Mouse (Mus musculus) spleen, embryonic (tissue): ENCODE results near the gene Hsf2.
"Not testable (repeated sequence)": the region's sequence is repeated elsewhere in the genome, so short reads cannot be mapped to it uniquely, and the experiment has no call there.

Source experiments
- CTCF ChIA-PET: fragments of 350-600 bp; sonication (Branson Sonifier 250); formaldehyde crosslinking; loops from one replicate; lab custom pipeline; 2022; lab: Charles Lee

The Hsf2 gene

DNA sequence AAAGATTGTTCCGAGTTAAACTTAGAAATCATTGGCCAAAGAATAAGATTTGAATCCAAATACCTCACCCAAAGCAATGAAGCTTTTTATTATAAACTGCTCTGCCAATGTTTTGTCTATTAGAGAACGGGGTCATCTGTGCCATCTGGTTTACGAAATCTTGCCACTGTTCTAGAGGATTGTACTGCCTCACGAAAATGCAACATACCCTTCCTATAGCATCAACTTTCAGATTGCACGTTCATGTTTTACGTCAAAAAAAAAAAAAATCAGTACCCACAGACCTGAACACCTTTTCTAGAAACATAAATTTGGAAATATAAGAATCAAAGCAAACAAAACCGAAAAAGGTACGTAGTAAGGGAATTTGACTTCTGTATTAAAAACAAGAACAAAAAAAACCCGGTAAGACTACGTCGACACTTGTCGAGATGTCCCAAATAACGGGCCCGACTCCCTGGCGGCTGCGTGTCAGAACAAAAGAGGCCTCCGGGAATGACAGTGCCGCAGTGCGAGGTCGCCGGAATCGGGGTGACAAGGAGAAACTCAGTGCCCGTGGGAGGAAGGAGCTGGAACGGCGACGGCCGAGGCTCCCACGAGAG lies 45.5 kb downstream of the Hsf2 start:
- CTCF ChIA-PET: no interaction called here

DNA sequence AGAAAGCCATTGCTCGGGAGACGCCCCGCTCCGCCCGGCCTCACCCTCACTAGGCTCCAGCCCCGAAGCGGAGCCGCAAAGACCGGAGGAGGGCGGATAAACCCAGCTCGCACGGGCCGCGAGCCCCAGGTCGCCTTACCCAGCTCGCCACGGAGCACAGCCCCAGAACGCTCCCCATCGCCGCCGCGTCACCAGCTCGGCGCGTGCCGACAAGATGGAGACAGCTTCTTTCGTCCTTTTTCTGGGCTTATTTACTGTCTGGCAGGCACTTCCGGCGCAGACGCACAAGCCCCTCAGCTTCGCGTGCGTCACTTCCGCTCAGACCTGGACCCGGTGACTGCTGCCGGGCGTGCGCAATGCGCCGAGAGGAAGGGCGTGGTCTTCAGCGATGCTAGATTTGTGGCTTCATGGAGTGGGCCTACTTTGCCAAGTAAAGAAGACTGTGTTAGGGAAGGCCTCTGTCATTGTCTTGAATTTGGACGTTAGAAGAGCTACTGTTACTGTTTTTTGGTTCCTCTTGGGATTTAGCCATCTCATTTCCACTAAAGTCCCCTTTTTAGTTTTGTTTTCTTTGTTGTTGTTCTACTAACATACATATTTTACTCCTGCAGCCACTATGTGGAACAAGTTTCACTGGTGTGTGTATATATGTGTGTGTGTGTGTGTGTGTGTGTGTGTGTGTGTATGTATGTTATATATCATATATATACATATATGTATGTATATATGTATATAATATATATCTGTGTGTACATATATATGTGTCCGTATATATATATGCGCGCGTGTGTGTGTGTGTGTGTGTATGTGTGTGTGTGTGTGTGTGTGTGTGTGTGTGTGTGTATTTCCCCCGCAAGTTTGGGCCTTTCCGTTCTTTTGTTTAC lies 46.3 kb downstream of the Hsf2 start, which contains the start of gene Serinc1:
Serinc1 (minus strand) TSS at position 313 of the 884 bp plus-strand sequence.
- CTCF ChIA-PET: interaction anchor here (0.7 kb wide), 1 partner anchor 44 kb away, joined by 3 read pairs; no protein-coding TSS in a partner anchor

DNA sequence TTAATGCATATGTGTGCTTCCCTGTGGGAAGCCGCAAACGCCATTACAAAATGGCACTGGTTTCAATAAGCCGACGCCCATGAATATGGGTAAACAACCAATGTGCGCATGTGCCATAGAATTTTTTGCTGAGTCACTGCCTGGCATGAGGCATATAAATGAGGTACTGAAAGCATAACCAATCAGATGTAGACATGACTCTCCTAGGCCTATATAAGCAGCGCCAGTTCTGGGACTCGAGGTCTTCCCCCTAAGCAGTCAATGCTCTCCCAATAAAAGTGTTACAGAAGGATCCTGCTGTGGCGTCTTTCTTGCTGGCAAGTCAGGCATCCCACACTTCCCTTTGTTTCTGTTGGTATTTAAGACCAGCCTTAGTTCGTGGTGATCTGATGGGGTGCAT lies 57.7 kb downstream of the Hsf2 start:
- CTCF ChIA-PET: not testable (repeated sequence)

DNA sequence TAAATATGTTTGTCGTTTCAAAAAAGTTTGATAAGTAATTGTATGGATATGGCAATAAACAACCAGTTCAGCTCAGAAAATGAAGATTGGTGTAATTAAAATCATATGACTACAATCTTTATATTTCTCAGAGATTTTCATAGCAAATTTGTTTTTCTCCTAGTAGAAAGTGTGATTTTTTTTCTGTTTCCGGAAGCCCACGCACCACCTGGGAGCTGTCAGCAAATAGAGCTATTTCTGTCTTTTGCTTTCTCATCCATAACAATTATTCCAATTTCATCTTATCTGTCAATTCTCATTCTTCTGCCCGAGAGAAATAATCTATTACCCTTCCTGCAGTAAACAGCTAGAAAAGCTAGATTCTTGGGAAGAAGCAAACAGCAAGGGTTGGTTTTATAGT lies 63.4 kb downstream of the Hsf2 start:
- CTCF ChIA-PET: no interaction called here

DNA sequence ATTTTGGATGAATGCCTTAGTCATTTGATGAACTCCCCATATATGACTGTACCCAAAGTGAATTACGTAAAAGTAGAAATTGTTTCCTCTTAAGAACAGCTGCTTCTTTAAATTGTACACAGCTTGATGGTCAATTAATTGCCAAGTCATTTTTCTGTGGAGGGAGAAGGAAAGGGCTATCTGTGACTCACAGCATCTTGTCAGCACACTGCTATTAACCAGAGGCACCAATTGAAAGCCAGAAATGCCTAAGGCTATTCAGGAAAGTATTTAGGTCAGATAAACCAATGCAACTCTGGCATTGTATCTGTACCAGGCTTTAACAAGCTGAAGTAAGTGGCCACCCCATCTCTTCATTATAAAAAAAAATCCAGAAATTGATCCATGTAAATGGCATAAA lies 67.5 kb downstream of the Hsf2 start:
- CTCF ChIA-PET: no interaction called here

DNA sequence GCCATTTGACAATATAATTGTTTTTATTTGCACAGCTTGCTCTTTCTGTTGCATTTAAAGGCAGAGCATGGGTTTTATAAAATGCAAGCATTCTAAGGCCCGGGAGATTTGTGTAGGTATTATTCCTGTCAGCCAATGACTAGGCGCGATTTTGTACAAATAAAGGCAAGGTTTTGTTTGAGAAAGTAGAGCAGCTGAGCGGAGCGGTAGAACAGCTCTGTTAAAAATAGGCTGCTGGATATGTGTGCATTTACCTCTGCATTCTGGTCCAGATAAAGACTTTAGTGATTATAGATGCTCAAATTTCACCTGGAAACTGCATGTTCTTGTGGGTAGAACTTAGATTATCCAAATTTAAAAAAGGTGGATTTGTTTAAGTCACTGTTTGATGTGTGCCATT lies 71.4 kb downstream of the Hsf2 start:
- CTCF ChIA-PET: no interaction called here
